In the genomic region with DNA sequence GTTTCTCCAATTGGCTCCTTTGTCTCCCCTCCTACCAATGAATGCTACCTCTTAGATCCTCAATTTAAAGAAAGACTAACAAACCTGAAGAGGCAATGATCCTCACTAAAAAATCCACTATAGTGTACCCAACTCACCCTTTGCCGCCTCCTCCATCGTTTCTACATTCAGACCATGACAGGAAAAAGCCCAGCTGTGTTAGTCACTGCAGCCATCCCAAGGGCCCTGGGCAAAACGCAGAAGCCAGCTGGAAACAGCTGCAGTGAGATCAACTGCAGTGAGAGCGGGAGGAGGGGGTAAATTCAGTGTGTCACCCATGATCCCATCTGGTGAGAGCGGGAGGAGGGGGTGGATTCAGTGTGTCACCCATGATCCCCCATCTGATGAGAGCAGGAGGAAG, we compare ENCODE assay signal across 14 mouse cellular contexts. TPM values are rescaled to one million over a fixed set of nuclear protein-coding genes. Genes with fewer than 3 reads are reported as not detected.
A peak's percentile ranks its signal among the peaks of the same experiment; 100 is the strongest.
DNase-seq lines count a peak whose midpoint lies in the region; ATAC-seq and TF ChIP-seq lines count a peak whose summit lies in the region.
"Had no signal": no experiment of that assay in that cellular context is flagged by ENCODE, and none has a peak within 500 bp of the region (broad histone marks: within the 10 kb centered on the region; RNA-seq: fewer than 3 reads in every experiment).

No protein-coding gene starts in this region.

- no peak overlapping the region for H3K4me2 ChIP-seq in embryonic facial prominence, embryonic 12.5 days (replicated peaks)
- H3K4me2 ChIP-seq in lung, embryonic 14.5 days, result no peak overlapping the region
- H3K4me2 ChIP-seq: liver, embryonic 13.5 days; neural tube, embryonic 12.5 days had no signal

- no peak for TF ChIP-seq CTCF in lung, embryonic 14.5 days (IDR thresholded peaks at IDR 0.05; ENCODE audit: low read depth)
- no peak for TF ChIP-seq CTCF in lung, adult 2 months (IDR thresholded peaks at IDR 0.05; ENCODE audit: insufficient read depth, low read length)

- H3K9me3 ChIP-seq in embryonic facial prominence, embryonic 12.5 days, result no peaks in the 10 kb centered on the region
- H3K9me3 ChIP-seq in embryonic facial prominence, embryonic 10.5 days, result no peaks in the 10 kb centered on the region
- H3K9me3 ChIP-seq in lung, embryonic 14.5 days (ENCODE audit: low read depth, low read length), result no peaks in the 10 kb centered on the region
- H3K9me3 ChIP-seq: G1E; liver, embryonic 13.5 days; neural tube, embryonic 12.5 days had no signal

- no peaks in the 10 kb centered on the region for H3K36me3 ChIP-seq in embryonic facial prominence, embryonic 12.5 days
- H3K36me3 ChIP-seq in embryonic facial prominence, embryonic 10.5 days (replicated peaks), result no peaks in the 10 kb centered on the region; the same call in 1 of the 2 replicates
- H3K36me3 ChIP-seq in lung, embryonic 14.5 days (ENCODE audit: insufficient read depth), result 0 out of 2 replicates have a peak, but pooled peaks cover 3% of the 10 kb centered on the region
- H3K36me3 ChIP-seq: G1E; liver, embryonic 13.5 days; neural tube, embryonic 12.5 days had no signal

- no peak for DNase-seq in embryonic facial prominence, embryonic 10.5 days (ENCODE audit: low spot score)
- peak; percentile 77 for DNase-seq in lung, embryonic 14.5 days
- DNase-seq in lung, adult 2 months, result no peak
- peak; percentile 64 for DNase-seq in heart, adult 8-10 months (ENCODE audit: low spot score)
- DNase-seq in lung, postnatal 36 days, result peak; percentile 48
- no peak for DNase-seq in right cerebral cortex, postnatal 25 days
- no peak for DNase-seq in adipocyte (ENCODE audit: low spot score)
- DNase-seq: cerebellum, adult 11 months; liver, embryonic 13.5 days; right cerebral cortex, postnatal 14 days had no signal

- WGBS in embryonic facial prominence, embryonic 12.5 days, result 48% methylated on average over 5 of the region's 5 CpGs
- 59% methylated on average over 5 of the region's 5 CpGs for WGBS in embryonic facial prominence, embryonic 10.5 days
- WGBS in lung, embryonic 14.5 days, result 41% methylated on average over 5 of the region's 5 CpGs
- 60% methylated on average over 5 of the region's 5 CpGs for WGBS in lung, adult 2 months

- H3K4me3 ChIP-seq in embryonic facial prominence, embryonic 12.5 days, result no peak overlapping the region
- H3K4me3 ChIP-seq in embryonic facial prominence, embryonic 10.5 days, result no peak overlapping the region
- no peak overlapping the region for H3K4me3 ChIP-seq in lung, embryonic 14.5 days (ENCODE audit: low read depth, low read length)
- H3K4me3 ChIP-seq in lung, adult 2 months (replicated peaks; ENCODE audit: extremely low read depth, low read depth, low read length), result no peak overlapping the region
- H3K4me3 ChIP-seq: left cerebral cortex, adult 2 months; liver, embryonic 13.5 days; neural tube, embryonic 12.5 days had no signal

- TF ChIP-seq POLR2A in lung, adult 2 months (IDR thresholded peaks at IDR 0.05; ENCODE audit: borderline replicate concordance, extremely low read depth, low read depth, low read length), result no peak

- H3K27me3 ChIP-seq in embryonic facial prominence, embryonic 12.5 days, result no peaks in the 10 kb centered on the region
- H3K27me3 ChIP-seq in embryonic facial prominence, embryonic 10.5 days (replicated peaks; ENCODE audit: low read depth, poor library complexity, severe bottlenecking), result no peaks in the 10 kb centered on the region
- no peaks in the 10 kb centered on the region for H3K27me3 ChIP-seq in lung, embryonic 14.5 days (ENCODE audit: insufficient read depth, low read length)
- H3K27me3 ChIP-seq: liver, embryonic 13.5 days; neural tube, embryonic 12.5 days had no signal

- no peak for ATAC-seq in embryonic facial prominence, embryonic 12.5 days (ENCODE audit: insufficient number of reproducible peaks, insufficient read depth, low FRiP score, low TSS enrichment)
- ATAC-seq in lung, embryonic 14.5 days (ENCODE audit: insufficient read depth), result no peak

- peaks cover 29% of the 10 kb centered on the region; the same call in 1 of the 2 replicates for H3K4me1 ChIP-seq in embryonic facial prominence, embryonic 12.5 days
- H3K4me1 ChIP-seq in embryonic facial prominence, embryonic 10.5 days, result peaks cover 60% of the 10 kb centered on the region
- H3K4me1 ChIP-seq in lung, embryonic 14.5 days (ENCODE audit: insufficient read depth), result no peaks in the 10 kb centered on the region
- peaks cover 19% of the 10 kb centered on the region for H3K4me1 ChIP-seq in lung, adult 2 months (ENCODE audit: control insufficient read depth, insufficient read depth, low read length)

- no peak overlapping the region for H3K9ac ChIP-seq in embryonic facial prominence, embryonic 12.5 days
- no peak overlapping the region for H3K9ac ChIP-seq in lung, embryonic 14.5 days
- H3K9ac ChIP-seq: liver, embryonic 13.5 days; neural tube, embryonic 12.5 days had no signal

- H3K27ac ChIP-seq in embryonic facial prominence, embryonic 12.5 days, result 0 out of 2 replicates have a peak overlapping the region, but pooled peaks have one; percentile 41
- no peak overlapping the region for H3K27ac ChIP-seq in embryonic facial prominence, embryonic 10.5 days (replicated peaks)
- 0 out of 2 replicates have a peak overlapping the region, but pooled peaks have one; percentile 10 for H3K27ac ChIP-seq in lung, embryonic 14.5 days (ENCODE audit: low read depth)
- H3K27ac ChIP-seq: left cerebral cortex, adult 2 months; liver, embryonic 13.5 days; neural tube, embryonic 12.5 days had no signal

RNA-seq across cellular contexts. Expression of gene Rbfox2, which starts 28.0 kb away (rescaled TPM):
- polyA plus RNA-seq in embryonic facial prominence, embryonic 12.5 days (2016; fragmentation: Nextera tagmentation; extraction: Ambion mirVana), result 96.4 and 96.9 TPM in 2 replicates
- 60.7 and 61.9 TPM in 2 replicates for polyA plus RNA-seq in embryonic facial prominence, embryonic 10.5 days (2016; fragmentation: Nextera tagmentation; extraction: Ambion mirVana)
- 51.9 and 55.8 TPM in 2 replicates for polyA plus RNA-seq in lung, embryonic 14.5 days (2014; fragmentation: Nextera tagmentation; extraction: Ambion mirVana)
- polyA plus RNA-seq in lung, adult 2 months (2012; rRNA removed), result 65.0 and 72.0 TPM in 2 replicates
- total RNA-seq in heart, adult 8-10 months (2022), result 100 to 1,000 TPM in 2 of 4 experiments, 10 to 100 TPM in 2; 87.6 to 108 (median 101) TPM

Comparison
In these comparisons a context has a peak if more than half of its experiments do, and no peak if none do; other contexts are left out.
1. DNase-seq: peak in lung, embryonic 14.5 days (single experiment), heart, adult 8-10 months (single experiment) and lung, postnatal 36 days (single experiment); none in embryonic facial prominence, embryonic 10.5 days (single experiment), lung, adult 2 months (single experiment), right cerebral cortex, postnatal 25 days (single experiment) and adipocyte (single experiment).